Mouse (Mus musculus) urinary bladder, postnatal 4 days (tissue): ENCODE data around the gene Map3k7.

Source experiments
- DNase-seq, 2 experiments: peaks; one replicate each; pipeline ENCODE4 v3.0.0; 2021 to 2022; ENCODE audit warnings: low spot score in 2 of 2

Map3k7 gene

GRCm38 (mm10) chr4:31963354-31964193, at the start of gene Map3k7:
Gene Map3k7 (plus strand): TSS chr4:31964097.
- DNase-seq: peak; percentile 90 to 98

- no peak for DNase-seq
These were observed 48.8 kb upstream of the Map3k7 start for GRCm38 (mm10) chr4:31915114-31915513.

- DNase-seq: no peak
These were observed 45.2 kb upstream of the Map3k7 start for GRCm38 (mm10) chr4:31918717-31919116.

GRCm38 (mm10) chr4:31922215-31922614, 41.7 kb upstream of the Map3k7 start:
- no peak for DNase-seq

- DNase-seq: no peak
These were observed 40.5 kb upstream of the Map3k7 start for GRCm38 (mm10) chr4:31923437-31923836.

GRCm38 (mm10) chr4:31924301-31925185, 39.4 kb upstream of the Map3k7 start:
- DNase-seq: no peak

- no peak for DNase-seq
These were observed 30.7 kb upstream of the Map3k7 start for GRCm38 (mm10) chr4:31933171-31933570.

GRCm38 (mm10) chr4:31935831-31936306, 28.0 kb upstream of the Map3k7 start:
- DNase-seq: no peak

- DNase-seq: no peak
These were observed 27.5 kb upstream of the Map3k7 start for GRCm38 (mm10) chr4:31936358-31936757.

GRCm38 (mm10) chr4:31936911-31937375, 27.0 kb upstream of the Map3k7 start:
- DNase-seq: no peak

GRCm38 (mm10) chr4:31937376-31938281, 26.3 kb upstream of the Map3k7 start:
- DNase-seq: no peak

- no peak for DNase-seq
These were observed 25.3 kb upstream of the Map3k7 start for GRCm38 (mm10) chr4:31938416-31939106.

GRCm38 (mm10) chr4:31941616-31942015, 22.3 kb upstream of the Map3k7 start:
- DNase-seq: no peak

GRCm38 (mm10) chr4:31943045-31943444, 20.9 kb upstream of the Map3k7 start:
- DNase-seq: no peak

- DNase-seq: peak in 1 of 2 experiments; percentile 61
These were observed 438 bp downstream of the Map3k7 start for GRCm38 (mm10) chr4:31964194-31964875.

GRCm38 (mm10) chr4:31965208-31965607, 1.3 kb downstream of the Map3k7 start:
- no peak for DNase-seq

GRCm38 (mm10) chr4:31971437-31971836, 7.5 kb downstream of the Map3k7 start:
- DNase-seq: no peak

- no peak for DNase-seq
These were observed 8.3 kb downstream of the Map3k7 start for GRCm38 (mm10) chr4:31972181-31972580.

GRCm38 (mm10) chr4:31975260-31975950, 11.5 kb downstream of the Map3k7 start:
- no peak for DNase-seq
